Mouse (Mus musculus) C2C12 (cell line): ENCODE measurements at regions not wholly inside any gene's neighbourhood (a gene's known extent, or its start where the extent isn't known, plus 50 kb on each side); places are given as distances from the start of the nearest gene placed in this dataset.

Source experiments
- CEBPB ChIP-seq: IDR thresholded peaks from one replicate; pipeline ENCODE4 v1.6.1; 2011; ENCODE audit warnings: low read depth, mild to moderate bottlenecking, control low read depth, moderate library complexity
- CTCF ChIP-seq: IDR thresholded peaks from one replicate; pipeline ENCODE4 v1.5.1; 2011; ENCODE audit not compliant: control insufficient read depth, insufficient read depth, insufficient read length
- FOSL1 ChIP-seq: IDR thresholded peaks from one replicate; pipeline ENCODE4 v1.8.0; 2011; ENCODE audit warnings: mild to moderate bottlenecking, low read length; ENCODE audit not compliant: poor library complexity, insufficient read depth, severe bottlenecking
- MAX ChIP-seq: IDR thresholded peaks from one replicate; pipeline ENCODE4 v1.6.1; 2011; ENCODE audit warnings: mild to moderate bottlenecking, control low read depth
- MYOD1 ChIP-seq: IDR thresholded peaks from one replicate; pipeline ENCODE4 v1.6.1; 2011; ENCODE audit warnings: low read depth; ENCODE audit not compliant: control insufficient read depth, insufficient read length
- MYOG ChIP-seq: IDR thresholded peaks from one replicate; pipeline ENCODE4 v1.6.1; 2011; ENCODE audit not compliant: control insufficient read depth, insufficient read length; ENCODE audit errors: extremely low read depth
- USF1 ChIP-seq: IDR thresholded peaks from one replicate; pipeline ENCODE4 v1.6.1; 2011; ENCODE audit warnings: low read depth, mild to moderate bottlenecking, control low read depth, moderate library complexity

GRCm38 (mm10) chr1:128875289-128875688 lies 283.2 kb upstream of the Cxcr4 start:
- TF ChIP-seq CTCF (peak; percentile 58), MYOG (no peak), MAX (no peak), MYOD1 (no peak), USF1 (no peak), CEBPB (no peak), FOSL1 (no peak)
